Mouse (Mus musculus): ENCODE measurements around the gene Rasd1.

DNA sequence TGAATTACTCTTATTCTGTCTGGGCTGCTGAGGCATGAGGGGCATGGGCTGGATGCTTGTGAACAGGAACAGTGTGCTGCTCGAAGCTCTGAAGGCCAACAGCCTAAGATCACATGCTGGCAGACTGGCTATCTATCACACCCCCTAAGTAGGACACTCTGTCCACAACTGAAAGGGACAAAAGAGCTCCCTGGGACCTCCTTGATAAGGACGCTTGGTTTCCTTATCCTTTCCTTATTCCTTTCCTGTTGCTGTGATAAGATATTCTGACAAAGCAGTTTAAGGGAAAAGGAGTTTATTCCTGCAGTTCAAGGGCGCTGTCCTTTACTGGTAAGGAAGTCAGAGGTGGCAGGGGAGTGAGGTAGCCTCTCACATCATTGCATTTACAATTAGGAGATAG lies 24.1 kb downstream of the Rasd1 start:
- TF ChIP-seq CTCF (conservative IDR thresholded peaks at IDR 0.05; ENCODE audit: insufficient read depth, insufficient read length, low read depth, low read length): no peak
- no peak for TF ChIP-seq POLR2A (IDR thresholded peaks at IDR 0.05; ENCODE audit: low read depth, low read length)
